Mouse (Mus musculus) lung, adult 2 months (tissue): ENCODE measurements around the gene Oit1.

Source experiments
- CTCF ChIP-seq: fragments of 200-500 bp; IDR thresholded peaks from 2 replicates; pipeline ENCODE4 v1.5.1; 2011; ENCODE audit warnings: mild to moderate bottlenecking, low read length, control low read depth; ENCODE audit not compliant: insufficient read depth
- POLR2A ChIP-seq: fragments of 200-500 bp; IDR thresholded peaks from 2 replicates; pipeline ENCODE4 v1.6.1; 2011; ENCODE audit warnings: low read depth, mild to moderate bottlenecking, control low read depth, low read length, borderline replicate concordance; ENCODE audit errors: extremely low read depth

GRCm38 (mm10) chr14:8308650-8309049 is 69.9 kb downstream of the Oit1 start:
- TF ChIP-seq POLR2A (no peak), CTCF (peak; percentile 21; the same call in 1 of the 2 replicates)
